Mouse (Mus musculus) intestine, embryonic 16.5 days (tissue): Measurements from ENCODE around the gene Rgs14. TPM values are rescaled to one million over a fixed set of nuclear protein-coding genes. Genes with fewer than 3 reads are reported as not detected.
A peak's percentile ranks its signal among the peaks of the same experiment; 100 is the strongest.

Experiments used
- ATAC-seq: fragments of 200-750 bp; cut with Nextera tagmentation; 2 replicates; pipeline ENCODE4 v1.8.0; 2017; ENCODE audit warnings: moderate TSS enrichment, moderate library complexity
- H3K27ac ChIP-seq: fragments of 300-500 bp; sonication (generic); 2 replicates; pipeline ENCODE4 v1.5.1; 2014; ENCODE audit warnings: mild to moderate bottlenecking, low read length
- H3K27me3 ChIP-seq: fragments of 300-500 bp; sonication (generic); replicated peaks from 2 replicates; pipeline ENCODE4 v1.6.1; 2014; ENCODE audit warnings: low read length, control low read depth, mixed read lengths; ENCODE audit not compliant: control insufficient read depth, insufficient read depth
- H3K36me3 ChIP-seq: fragments of 300-500 bp; sonication (generic); 2 replicates; pipeline ENCODE4 v1.6.1; 2014; ENCODE audit warnings: low read length, control low read depth; ENCODE audit not compliant: control insufficient read depth, insufficient read depth
- H3K4me1 ChIP-seq: fragments of 300-500 bp; sonication (generic); 2 replicates; pipeline ENCODE4 v1.6.1; 2014; ENCODE audit warnings: low read length, control low read depth, mixed read lengths; ENCODE audit not compliant: control insufficient read depth, insufficient read depth
- H3K4me2 ChIP-seq: fragments of 300-500 bp; sonication (generic); 2 replicates; pipeline ENCODE4 v1.6.1; 2014; ENCODE audit warnings: low read depth, low read length, control low read depth
- H3K4me3 ChIP-seq: fragments of 300-500 bp; sonication (generic); 2 replicates; pipeline ENCODE4 v1.5.1; 2014; ENCODE audit warnings: mild to moderate bottlenecking, low read length
- H3K9ac ChIP-seq: fragments of 300-500 bp; sonication (generic); 2 replicates; pipeline ENCODE4 v1.6.1; 2014; ENCODE audit warnings: low read depth, low read length
- H3K9me3 ChIP-seq: fragments of 300-500 bp; sonication (generic); 2 replicates; pipeline ENCODE4 v1.6.1; 2016; ENCODE audit warnings: low read length, control low read depth; ENCODE audit not compliant: control insufficient read depth
- WGBS: fragments of 180-500 bp; shearing (Covaris S2); extraction: QIAGEN DNeasy Blood & Tissue Kit; methylation state at CpG from one replicate; pipeline ENCODE4 v1.1.7; 2014; 5-methylcytosine and 5-hydroxymethylcytosine counted together
- polyA plus RNA-seq: library from polyadenylated mRNA; unstranded; fragments of >200 nt; fragmentation: Nextera tagmentation; extraction: Ambion mirVana; gene quantifications from 2 replicates; pipeline ENCODE4 v1.2.1, GENCODE M21; 2015

Rgs14 gene
- polyA plus RNA-seq, 1 experiment from 2014 or later = 0.93 TPM

DNA sequence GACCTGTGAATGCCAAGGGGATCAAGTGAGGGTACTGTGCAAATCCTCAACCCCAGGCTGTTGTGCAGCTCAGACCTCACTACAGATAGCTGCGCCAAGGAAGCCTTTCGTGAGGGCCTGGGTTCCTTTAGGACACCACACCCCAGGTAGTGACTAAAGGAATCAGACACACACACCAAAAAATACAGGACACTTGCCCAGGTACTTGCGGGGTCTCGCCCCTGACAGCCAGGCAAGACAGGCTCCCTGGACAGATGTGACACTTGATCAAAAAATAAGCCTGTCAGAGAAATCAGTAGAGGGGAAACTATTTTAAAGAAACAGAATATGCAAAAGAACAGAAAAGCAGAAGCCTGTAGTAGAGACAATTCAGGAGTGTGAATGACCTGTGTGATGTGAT, 40.9 kb upstream of the Rgs14 start:
- no peaks in the 10 kb centered on the region for H3K27me3 ChIP-seq
- H3K4me3 ChIP-seq = peak overlapping the region; percentile 88
- WGBS = 84% methylated on average over 4 of the region's 4 CpGs
- ATAC-seq = no peak
- peaks cover 40% of the 10 kb centered on the region for H3K4me1 ChIP-seq
- H3K36me3 ChIP-seq = peaks cover 12% of the 10 kb centered on the region; the same call in 1 of the 2 replicates
- peak overlapping the region; percentile 78 for H3K9ac ChIP-seq
- H3K4me2 ChIP-seq = peak overlapping the region; percentile 96
- H3K27ac ChIP-seq = no peak overlapping the region
- H3K9me3 ChIP-seq = no peaks in the 10 kb centered on the region

DNA sequence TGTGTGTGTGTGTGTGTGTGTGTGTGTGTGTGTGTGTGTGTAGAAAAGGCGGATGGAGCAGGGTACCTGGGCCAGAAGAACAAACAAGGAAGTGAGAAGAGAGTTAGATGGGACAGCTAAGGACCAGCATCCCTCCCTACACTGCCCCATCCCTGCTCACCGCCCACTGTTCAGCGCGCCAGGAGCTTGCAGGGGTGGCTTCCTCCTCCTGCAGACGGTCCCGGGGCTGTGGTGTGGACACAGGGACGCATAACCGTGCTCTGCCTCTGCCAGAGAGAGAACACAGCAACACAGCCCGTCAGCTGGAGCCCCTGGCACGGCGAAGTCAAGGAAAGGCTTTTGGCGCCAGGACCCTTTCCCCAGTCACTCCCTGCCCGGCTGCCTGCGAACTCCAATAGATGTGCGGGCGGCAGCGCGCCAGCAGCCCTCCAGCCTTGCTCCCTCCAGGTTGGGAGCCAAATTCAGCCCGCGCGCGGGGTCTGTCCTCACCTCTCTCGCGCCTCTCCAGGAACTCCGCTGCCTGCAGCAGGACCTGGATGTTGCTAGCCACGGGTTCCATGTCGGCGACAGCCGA, 40.3 kb upstream of the Rgs14 start:
- H3K27ac ChIP-seq = peak overlapping the region; percentile 63
- peak overlapping the region; percentile 78 for H3K9ac ChIP-seq
- H3K36me3 ChIP-seq = peaks cover 12% of the 10 kb centered on the region; the same call in 1 of the 2 replicates
- no peaks in the 10 kb centered on the region for H3K9me3 ChIP-seq
- H3K4me1 ChIP-seq = peaks cover 35% of the 10 kb centered on the region
- peak; percentile 24 for ATAC-seq
- peak overlapping the region; percentile 96 for H3K4me2 ChIP-seq
- H3K4me3 ChIP-seq = peak overlapping the region; percentile 88
- WGBS = 0% methylated on average over 29 of the region's 29 CpGs
- no peaks in the 10 kb centered on the region for H3K27me3 ChIP-seq

DNA sequence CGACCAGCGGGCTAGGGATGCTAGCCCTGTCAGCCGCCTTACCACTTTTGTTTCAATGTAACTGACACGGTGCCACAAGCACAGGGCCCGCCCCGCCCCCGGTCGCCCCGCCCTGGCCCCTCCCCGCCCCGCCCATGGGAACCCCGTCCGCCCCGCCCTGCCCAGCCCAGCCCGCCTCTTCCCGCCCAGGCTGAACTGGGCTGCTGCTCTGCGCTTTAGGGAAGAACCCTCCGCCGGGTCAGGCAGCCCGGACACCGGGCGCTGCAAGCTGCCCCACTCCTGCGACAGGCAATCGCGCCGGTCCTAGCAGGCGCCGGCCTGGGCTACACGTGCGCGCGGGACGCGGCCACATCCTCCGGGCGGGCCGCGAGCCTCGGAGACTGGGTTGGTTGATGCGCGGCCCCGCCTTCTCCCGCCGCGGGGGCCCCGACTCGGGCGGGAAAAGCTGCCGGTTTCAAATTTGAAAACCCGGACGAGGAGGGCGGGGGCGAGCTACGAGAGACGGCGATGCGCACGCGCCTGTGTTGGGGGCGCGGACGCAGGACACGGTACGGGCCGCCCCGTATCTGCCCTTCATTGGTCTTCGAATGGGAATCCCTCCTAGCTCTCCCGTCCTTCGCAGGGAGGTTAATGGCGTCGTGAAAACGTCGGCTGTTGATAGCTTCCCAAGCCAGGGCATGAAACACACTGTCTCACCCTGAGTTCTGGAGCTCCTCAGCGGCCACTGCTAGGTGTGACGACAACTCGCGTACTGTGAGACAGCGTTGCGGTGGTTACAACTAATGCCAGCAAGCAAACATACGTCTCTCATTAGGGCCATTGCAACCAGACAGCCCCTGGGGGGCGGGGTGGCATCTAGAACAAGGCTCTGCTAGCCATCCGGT, 39.6 kb upstream of the Rgs14 start, which contains the start of gene Mxd3:
Mxd3 (minus strand) TSS at position 141 of the 884 bp plus-strand sequence.
- under 1% methylated on average over 82 of the region's 82 CpGs for WGBS
- peak; percentile 91 for ATAC-seq
- no peaks in the 10 kb centered on the region for H3K27me3 ChIP-seq

DNA sequence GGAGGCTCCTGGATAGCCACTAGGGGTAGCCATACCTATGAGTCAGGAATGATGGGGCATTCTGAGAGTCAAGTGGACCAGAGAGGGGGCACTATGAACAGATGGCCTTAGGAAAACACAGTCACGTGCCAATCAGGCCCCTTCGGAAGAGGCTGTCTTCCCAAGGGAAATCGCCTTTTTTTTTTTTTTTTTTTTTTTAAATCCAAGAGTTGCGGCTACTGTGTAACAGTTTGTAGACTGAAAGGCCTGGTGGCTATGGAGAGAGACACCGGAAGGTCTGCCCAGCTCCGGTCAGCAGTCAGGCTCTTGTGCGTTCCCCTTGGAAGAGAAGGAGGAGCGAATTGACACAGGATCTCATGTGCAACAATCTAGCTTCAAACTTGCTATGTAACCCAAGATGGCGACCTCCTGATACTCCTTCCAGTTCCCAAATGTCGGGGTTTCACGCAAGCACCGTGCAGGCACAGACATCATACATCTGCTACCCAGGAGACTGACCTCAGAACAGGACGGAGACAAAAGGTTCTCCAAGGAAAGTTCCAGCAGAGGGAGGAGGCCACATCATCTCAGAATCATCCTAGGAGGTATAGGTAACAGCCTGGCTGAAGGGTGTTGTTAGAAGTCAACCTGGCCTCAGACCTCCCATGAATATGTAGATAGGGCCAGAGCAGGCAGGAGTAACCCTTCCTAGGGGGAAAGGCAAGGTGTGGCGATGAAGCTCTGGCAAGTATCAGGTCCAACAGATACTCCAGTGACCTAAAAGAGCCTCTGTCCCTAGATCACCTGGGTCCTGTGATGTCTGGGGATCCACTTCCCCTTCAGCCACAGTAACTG, 38.7 kb upstream of the Rgs14 start:
- H3K27me3 ChIP-seq = no peaks in the 10 kb centered on the region
- no peak for ATAC-seq
- peak overlapping the region; percentile 96 for H3K4me2 ChIP-seq
- WGBS = 52% methylated on average over 14 of the region's 14 CpGs
- H3K4me1 ChIP-seq = peaks cover 32% of the 10 kb centered on the region
- peak overlapping the region; percentile 78 for H3K9ac ChIP-seq
- peak overlapping the region; percentile 86 for H3K27ac ChIP-seq
- peak overlapping the region; percentile 88 for H3K4me3 ChIP-seq
- H3K36me3 ChIP-seq = peaks cover 5% of the 10 kb centered on the region; the same call in 1 of the 2 replicates
- no peaks in the 10 kb centered on the region for H3K9me3 ChIP-seq

More for the DNA sequence above, 39.6 kb upstream of the Rgs14 start, which contains the start of gene Mxd3:
- Histone ChIP-seq H3K27ac (peak within 1 kb of the TSS; percentile 86), H3K4me3 (peak within 1 kb of the TSS; percentile 88), H3K9me3 (no peaks in the 10 kb centered on the region), H3K9ac (peak within 1 kb of the TSS; percentile 78), H3K4me1 (peaks cover 35% of the 10 kb centered on the region), H3K4me2 (peak within 1 kb of the TSS; percentile 96), H3K36me3 (peaks cover 9% of the 10 kb centered on the region; the same call in 1 of the 2 replicates)

- WGBS = 85% methylated on average over 3 of the region's 3 CpGs
- Histone ChIP-seq H3K36me3 (no peaks in the 10 kb centered on the region), H3K9ac (no peak overlapping the region), H3K4me3 (no peak overlapping the region), H3K4me2 (no peak overlapping the region), H3K27ac (no peak overlapping the region), H3K4me1 (peaks cover 23% of the 10 kb centered on the region), H3K27me3 (no peaks in the 10 kb centered on the region), H3K9me3 (no peaks in the 10 kb centered on the region)
- no peak for ATAC-seq
Measured at GRCm38 (mm10) chr13:55332331-55332730, 37.2 kb upstream of the Rgs14 start.

- 87% methylated on average over 4 of the region's 4 CpGs for WGBS
- Histone ChIP-seq H3K4me1 (no peaks in the 10 kb centered on the region), H3K4me3 (no peak overlapping the region), H3K36me3 (no peaks in the 10 kb centered on the region), H3K9ac (no peak overlapping the region), H3K27me3 (no peaks in the 10 kb centered on the region), H3K9me3 (no peaks in the 10 kb centered on the region), H3K4me2 (no peak overlapping the region), H3K27ac (no peak overlapping the region)
- ATAC-seq = no peak
Measured at GRCm38 (mm10) chr13:55335701-55336100, 33.8 kb upstream of the Rgs14 start.

DNA sequence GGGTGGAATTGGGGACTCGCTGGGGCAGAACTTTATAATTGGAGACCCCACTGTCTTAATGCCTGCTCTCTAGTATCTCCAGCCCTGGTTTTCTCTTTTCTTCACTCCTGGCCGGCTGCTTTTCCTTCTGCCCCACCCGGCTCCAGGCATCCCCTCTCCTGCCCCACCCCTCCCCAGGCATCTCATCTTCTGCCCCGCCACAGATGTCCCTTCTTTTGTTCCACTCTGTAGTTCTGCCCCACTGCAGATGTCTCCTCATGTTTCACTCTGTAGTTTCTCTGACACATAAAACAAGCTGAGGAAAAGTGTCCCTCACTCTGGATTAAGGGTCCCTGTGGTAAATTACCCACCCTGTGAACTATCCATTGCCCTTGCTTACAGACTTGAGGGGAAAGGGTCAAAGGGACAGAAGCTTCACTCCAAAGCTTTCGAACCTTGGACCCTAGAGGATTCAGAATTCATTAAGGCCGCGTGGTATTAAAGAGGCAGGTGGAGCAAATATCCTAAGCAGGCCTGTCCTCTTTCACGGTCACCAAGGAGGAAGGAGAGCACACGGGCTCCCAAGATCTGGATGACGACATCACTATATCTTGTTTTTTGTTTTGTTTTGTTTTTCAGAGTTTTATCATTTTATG, 32.1 kb upstream of the Rgs14 start:
- Histone ChIP-seq H3K27me3 (no peaks in the 10 kb centered on the region), H3K27ac (no peak overlapping the region), H3K9ac (no peak overlapping the region), H3K4me3 (no peak overlapping the region), H3K36me3 (no peaks in the 10 kb centered on the region), H3K4me2 (no peak overlapping the region), H3K9me3 (no peaks in the 10 kb centered on the region), H3K4me1 (no peaks in the 10 kb centered on the region)
- 71% methylated on average over 10 of the region's 10 CpGs for WGBS
- ATAC-seq = no peak

DNA sequence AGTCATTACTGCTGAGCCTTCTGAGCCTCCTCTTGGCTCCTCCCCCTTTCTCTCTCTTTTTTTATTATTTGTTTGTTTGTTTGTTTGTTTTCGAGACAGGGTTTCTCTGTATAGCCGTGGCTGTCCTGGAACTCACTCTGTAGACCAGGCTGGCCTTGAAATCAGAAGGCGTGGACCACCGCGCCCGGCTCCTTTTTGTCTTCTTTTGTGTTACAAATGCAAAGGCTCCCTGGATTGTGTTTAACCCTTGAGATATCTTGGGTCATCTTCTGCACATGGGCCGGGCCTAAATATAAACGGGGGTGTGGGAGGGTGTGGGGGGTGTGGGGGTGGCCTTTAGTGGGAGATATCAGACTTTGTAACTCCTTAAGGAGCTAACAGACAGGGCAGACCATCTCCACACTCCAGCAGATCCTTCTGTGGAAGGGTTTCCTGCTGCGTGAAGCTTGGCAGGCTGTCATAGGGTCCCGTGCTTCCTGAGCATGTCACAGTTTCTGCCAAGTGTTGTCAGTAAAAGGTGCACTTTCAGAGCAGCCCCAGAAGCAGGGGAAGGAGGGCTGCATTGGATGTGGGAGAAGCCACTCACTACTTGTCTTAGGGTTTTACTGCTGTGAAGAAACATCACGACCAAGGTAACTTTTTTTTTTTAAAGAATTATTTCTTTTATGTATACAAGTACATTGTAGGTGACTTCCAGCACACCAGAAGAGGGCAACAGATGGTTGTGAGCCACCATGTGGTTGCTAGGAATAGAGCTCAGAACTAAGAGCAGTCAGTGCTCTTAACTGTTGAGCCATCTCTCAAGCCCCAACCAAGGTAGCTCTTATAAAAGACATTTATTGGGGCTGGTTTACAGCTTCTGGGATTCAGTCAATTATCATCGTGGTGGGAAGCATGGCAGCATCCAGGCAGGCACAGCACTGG, 31.1 kb upstream of the Rgs14 start:
- H3K4me2 ChIP-seq = no peak overlapping the region

More for the DNA sequence above, 31.1 kb upstream of the Rgs14 start:
- Histone ChIP-seq H3K27me3 (no peaks in the 10 kb centered on the region), H3K27ac (no peak overlapping the region), H3K9ac (no peak overlapping the region), H3K9me3 (no peaks in the 10 kb centered on the region), H3K36me3 (no peaks in the 10 kb centered on the region), H3K4me1 (no peaks in the 10 kb centered on the region), H3K4me3 (no peak overlapping the region)
- no peak for ATAC-seq
- 57% methylated on average over 12 of the region's 12 CpGs for WGBS
